Comparison of ENCODE assay signal across 9 mouse cellular contexts in the genomic region with DNA sequence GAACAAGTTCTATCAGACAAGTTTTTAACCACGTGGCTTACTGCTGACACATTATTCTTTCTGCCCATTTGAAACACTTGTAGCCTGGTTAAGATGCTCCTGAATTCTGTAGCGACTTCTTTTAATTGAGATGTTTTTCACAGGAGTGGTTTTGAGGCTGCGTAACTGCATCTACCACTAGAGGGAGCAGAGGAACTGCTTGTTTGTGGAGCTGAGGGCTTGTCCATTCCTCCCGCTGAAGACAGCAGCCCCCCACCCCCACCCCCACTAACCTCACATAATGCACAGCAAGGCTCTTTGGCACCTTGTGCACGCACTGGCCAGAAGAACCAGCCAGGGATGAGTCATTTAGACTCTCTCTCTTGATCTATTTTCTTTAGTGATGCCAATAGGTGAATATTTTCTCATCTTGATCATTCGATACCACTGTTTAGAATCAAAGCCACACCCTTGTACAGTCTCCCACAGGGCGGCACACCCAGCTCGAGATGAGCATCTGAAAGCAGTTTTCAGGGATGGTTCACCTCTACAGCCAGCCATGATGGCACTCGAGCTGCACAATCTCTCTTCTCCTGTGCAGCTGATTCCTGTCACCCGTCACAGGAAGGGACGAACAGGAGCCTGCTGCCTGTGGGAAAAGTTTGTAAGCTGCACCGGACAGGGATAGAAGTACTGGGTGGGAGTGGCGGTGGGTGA.
DNase-seq lines count a peak whose midpoint lies in the region; ATAC-seq lines count a peak whose summit lies in the region.
"Had no signal": no experiment of that assay in that cellular context is flagged by ENCODE, and none has a peak within 500 bp of the region (broad histone marks: within the 10 kb centered on the region; RNA-seq: fewer than 3 reads in every experiment).

No protein-coding gene starts in this region.

- H3K4me3 ChIP-seq in heart, embryonic 11.5 days (ENCODE audit: low read depth, low read length) = no peak overlapping the region
- no peak overlapping the region for H3K4me3 ChIP-seq in midbrain, embryonic 10.5 days
- H3K4me3 ChIP-seq in midbrain, embryonic 11.5 days (ENCODE audit: low read depth, low read length) = no peak overlapping the region
- H3K4me3 ChIP-seq in hindbrain, embryonic 14.5 days (replicated peaks; ENCODE audit: low read length) = no peak overlapping the region
- H3K4me3 ChIP-seq: myocyte had no signal

- no peak overlapping the region for H3K4me2 ChIP-seq in heart, embryonic 11.5 days
- H3K4me2 ChIP-seq in midbrain, embryonic 11.5 days = no peak overlapping the region
- no peak overlapping the region for H3K4me2 ChIP-seq in hindbrain, embryonic 14.5 days (replicated peaks)

- no peak overlapping the region for H3K9ac ChIP-seq in heart, embryonic 11.5 days (ENCODE audit: low read depth, low read length)
- H3K9ac ChIP-seq in midbrain, embryonic 11.5 days (ENCODE audit: low read length) = no peak overlapping the region
- H3K9ac ChIP-seq in hindbrain, embryonic 14.5 days = no peak overlapping the region

- 67% methylated on average over 13 of the region's 13 CpGs for WGBS in heart, embryonic 11.5 days (ENCODE audit: insufficient replicate concordance)
- WGBS in midbrain, embryonic 10.5 days = 79% methylated on average over 13 of the region's 13 CpGs
- WGBS in midbrain, embryonic 11.5 days = 72% methylated on average over 13 of the region's 13 CpGs
- 72% methylated on average over 13 of the region's 13 CpGs for WGBS in hindbrain, embryonic 14.5 days

- H3K9me3 ChIP-seq in heart, embryonic 11.5 days (replicated peaks; ENCODE audit: control insufficient read depth, low read length) = no peaks in the 10 kb centered on the region
- H3K9me3 ChIP-seq in midbrain, embryonic 10.5 days (replicated peaks) = no peaks in the 10 kb centered on the region
- no peaks in the 10 kb centered on the region for H3K9me3 ChIP-seq in midbrain, embryonic 11.5 days (ENCODE audit: control insufficient read depth, low read length)
- no peaks in the 10 kb centered on the region for H3K9me3 ChIP-seq in hindbrain, embryonic 14.5 days (ENCODE audit: control insufficient read depth, low read length)

- H3K36me3 ChIP-seq in heart, embryonic 11.5 days (ENCODE audit: control insufficient read depth, insufficient read depth, low read length) = peaks cover 34% of the 10 kb centered on the region; the same call in 1 of the 2 replicates
- H3K36me3 ChIP-seq in midbrain, embryonic 10.5 days = peaks cover 98% of the 10 kb centered on the region
- H3K36me3 ChIP-seq in midbrain, embryonic 11.5 days (ENCODE audit: control insufficient read depth, insufficient read depth, low read length) = peaks cover 20% of the 10 kb centered on the region
- peaks cover 94% of the 10 kb centered on the region for H3K36me3 ChIP-seq in hindbrain, embryonic 14.5 days (replicated peaks; ENCODE audit: control insufficient read depth, insufficient read depth)

- H3K27ac ChIP-seq in heart, embryonic 11.5 days (ENCODE audit: low read depth, low read length) = no peak overlapping the region
- no peak overlapping the region for H3K27ac ChIP-seq in midbrain, embryonic 10.5 days (replicated peaks)
- no peak overlapping the region for H3K27ac ChIP-seq in midbrain, embryonic 11.5 days (ENCODE audit: low read depth, low read length)
- no peak overlapping the region for H3K27ac ChIP-seq in hindbrain, embryonic 14.5 days

- ATAC-seq in heart, embryonic 11.5 days (replicated peaks; ENCODE audit: insufficient number of reproducible peaks, low FRiP score, low TSS enrichment) = no peak
- ATAC-seq in midbrain, embryonic 11.5 days (ENCODE audit: low FRiP score) = no peak
- ATAC-seq in hindbrain, embryonic 14.5 days (ENCODE audit: low FRiP score) = no peak
- no peak for ATAC-seq in activated CD4-positive, CD25-positive, alpha-beta regulatory T cell, adult 4 months

- DNase-seq in heart, adult 11 months = peak; percentile 90
- peak; percentile 30 for DNase-seq in midbrain, embryonic 10.5 days (ENCODE audit: low spot score)
- no peak for DNase-seq in midbrain, embryonic 11.5 days (ENCODE audit: low spot score, missing footprints)
- peak; percentile 6 for DNase-seq in c-Kit-positive CD71-positive TER-119-positive erythroid progenitor cells, embryonic 14.5 days (ENCODE audit: low spot score)
- peak; percentile 55 for DNase-seq in hindbrain, embryonic 14.5 days (ENCODE audit: low spot score)
- no peak for DNase-seq in heart, adult 9 months (ENCODE audit: low spot score in 2 of 2)

- no peaks in the 10 kb centered on the region for H3K27me3 ChIP-seq in heart, embryonic 11.5 days (ENCODE audit: control insufficient read depth, insufficient read depth, low read length)
- no peaks in the 10 kb centered on the region for H3K27me3 ChIP-seq in midbrain, embryonic 10.5 days (ENCODE audit: low read depth, poor library complexity, severe bottlenecking)
- H3K27me3 ChIP-seq in midbrain, embryonic 11.5 days (ENCODE audit: control insufficient read depth, insufficient read depth, low read length) = no peaks in the 10 kb centered on the region
- H3K27me3 ChIP-seq in hindbrain, embryonic 14.5 days (ENCODE audit: control insufficient read depth, insufficient read depth, low read length) = no peaks in the 10 kb centered on the region

- no peaks in the 10 kb centered on the region for H3K4me1 ChIP-seq in heart, embryonic 11.5 days (ENCODE audit: control insufficient read depth, insufficient read depth, low read length)
- H3K4me1 ChIP-seq in midbrain, embryonic 10.5 days = no peaks in the 10 kb centered on the region
- no peaks in the 10 kb centered on the region for H3K4me1 ChIP-seq in midbrain, embryonic 11.5 days (ENCODE audit: control insufficient read depth, insufficient read depth, low read length)
- H3K4me1 ChIP-seq in hindbrain, embryonic 14.5 days (replicated peaks; ENCODE audit: control insufficient read depth, insufficient read depth, low read length) = no peaks in the 10 kb centered on the region

Comparison
In these comparisons a context has a peak if more than half of its experiments do, and no peak if none do; other contexts are left out.
1. DNase-seq: peak in heart, adult 11 months (single experiment), midbrain, embryonic 10.5 days (single experiment), c-Kit-positive CD71-positive TER-119-positive erythroid progenitor cells, embryonic 14.5 days (single experiment) and hindbrain, embryonic 14.5 days (single experiment); none in midbrain, embryonic 11.5 days (single experiment) and heart, adult 9 months (0 of 2).